Mouse (Mus musculus) testis, adult 2 months (tissue): Measurements from ENCODE around the gene Sema6b.

ENCODE experiments used
- CTCF ChIP-seq: fragments of 200-500 bp; IDR thresholded peaks from 2 replicates; pipeline ENCODE4 v1.5.1; 2012; ENCODE audit warnings: low read depth, mild to moderate bottlenecking, inconsistent platforms, low read length, moderate library complexity; ENCODE audit not compliant: control insufficient read depth, insufficient read depth, insufficient replicate concordance
- POLR2A ChIP-seq: fragments of 200-500 bp; IDR thresholded peaks from 2 replicates; pipeline ENCODE4 v1.6.1; 2012; ENCODE audit warnings: low read depth, mild to moderate bottlenecking, inconsistent platforms, low read length, moderate library complexity; ENCODE audit not compliant: control insufficient read depth

- TF ChIP-seq CTCF = no peak
- TF ChIP-seq POLR2A = no peak
Measured at GRCm38 (mm10) chr17:56102158-56102557, 38.0 kb downstream of the Sema6b start.
